Mouse (Mus musculus) frontal cortex, adult (tissue): ENCODE measurements around the gene Olfr307.
"Not testable (repeated sequence)": the region's sequence is repeated elsewhere in the genome, so short reads cannot be mapped to it uniquely, and the experiment has no call there.

Experiments
- ATAC-seq: cut with Nextera tagmentation; 2 replicates; pipeline ENCODE4 v1.9.2; 2017; ENCODE audit warnings: mild to moderate bottlenecking, moderate library complexity, mixed read lengths; ENCODE audit not compliant: low TSS enrichment

Gene Olfr307

DNA sequence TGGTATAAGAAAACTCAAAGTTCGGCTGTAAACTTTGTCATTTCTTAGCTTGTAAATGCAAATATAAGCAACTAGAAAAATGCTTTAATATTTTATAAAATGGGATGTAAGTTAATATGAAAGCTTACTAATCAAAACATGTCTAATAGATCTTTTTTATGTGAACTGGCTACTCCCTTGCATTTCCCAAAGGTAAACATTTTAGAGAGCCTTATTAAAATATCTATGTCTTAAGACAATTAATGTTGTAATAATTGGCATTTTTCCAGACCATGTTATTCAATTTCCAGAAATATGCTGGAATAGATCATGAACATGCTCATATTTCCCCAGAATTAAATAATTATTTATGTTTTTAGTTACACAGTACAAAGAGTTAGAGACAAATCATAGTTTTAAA lies at the start of gene Olfr307:
Gene Olfr307, minus strand, starts transcription at position 101 of the 400 bp plus-strand sequence.
- ATAC-seq = no peak

DNA sequence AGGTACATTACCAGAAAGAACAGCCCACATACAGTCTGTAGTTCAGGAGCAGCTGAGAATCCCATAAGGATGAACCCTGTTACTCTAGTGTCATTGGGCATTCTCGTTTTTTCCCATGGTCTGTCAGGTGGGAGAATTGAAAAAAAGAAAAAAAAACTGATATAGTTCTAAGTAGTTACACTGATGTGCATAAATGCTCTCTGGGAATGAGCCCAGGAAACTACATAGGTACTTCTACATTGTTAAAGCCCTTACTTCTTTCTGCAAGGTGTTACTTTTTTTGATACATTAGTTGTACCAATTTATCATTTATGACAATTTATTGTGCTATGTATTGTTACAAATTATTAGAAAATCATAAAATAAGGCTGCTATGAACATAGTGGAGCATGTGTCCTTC lies 49.2 kb upstream of the Olfr307 start, which contains the start of gene Olfr304:
Gene Olfr304, minus strand, starts transcription at position 101 of the 400 bp plus-strand sequence.
- ATAC-seq = no peak

DNA sequence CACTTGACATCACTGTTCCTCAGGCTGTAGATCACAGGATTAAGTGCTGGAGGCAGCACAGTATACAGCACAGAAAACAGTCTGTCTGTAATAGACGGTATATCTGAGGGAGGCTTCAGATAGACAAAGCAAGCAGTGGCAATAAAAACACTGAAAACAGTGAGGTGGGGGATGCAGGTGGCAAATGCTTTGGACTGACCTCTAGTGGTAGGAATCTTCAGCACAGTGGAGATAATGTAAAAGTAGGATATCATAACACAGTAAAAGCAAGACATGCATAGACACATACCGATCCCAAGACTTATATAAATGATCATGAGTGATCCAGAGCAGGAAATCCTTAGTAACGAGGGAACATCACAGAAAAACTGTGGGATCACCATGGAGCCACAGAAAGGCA lies 48.4 kb upstream of the Olfr307 start:
- no peak for ATAC-seq

DNA sequence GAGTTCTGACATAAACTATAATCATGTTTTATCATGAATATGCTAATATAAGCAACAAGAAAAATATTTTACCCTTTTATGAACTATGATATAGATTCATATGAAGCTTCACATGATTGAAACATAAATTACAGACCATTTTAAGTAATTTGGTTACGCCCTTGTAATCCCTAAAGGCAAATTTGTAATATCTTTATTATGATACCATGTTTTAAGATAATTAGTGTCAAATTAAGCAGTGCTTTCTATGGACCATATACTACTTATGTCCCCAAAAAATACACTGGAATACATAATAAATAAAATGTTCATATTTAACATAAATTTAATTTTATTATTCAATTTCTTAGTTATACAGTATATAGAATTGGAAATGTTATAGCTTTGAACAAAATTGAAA lies 29.4 kb upstream of the Olfr307 start, which contains the start of gene Olfr305:
Gene Olfr305, minus strand, starts transcription at position 101 of the 400 bp plus-strand sequence.
- no peak for ATAC-seq

DNA sequence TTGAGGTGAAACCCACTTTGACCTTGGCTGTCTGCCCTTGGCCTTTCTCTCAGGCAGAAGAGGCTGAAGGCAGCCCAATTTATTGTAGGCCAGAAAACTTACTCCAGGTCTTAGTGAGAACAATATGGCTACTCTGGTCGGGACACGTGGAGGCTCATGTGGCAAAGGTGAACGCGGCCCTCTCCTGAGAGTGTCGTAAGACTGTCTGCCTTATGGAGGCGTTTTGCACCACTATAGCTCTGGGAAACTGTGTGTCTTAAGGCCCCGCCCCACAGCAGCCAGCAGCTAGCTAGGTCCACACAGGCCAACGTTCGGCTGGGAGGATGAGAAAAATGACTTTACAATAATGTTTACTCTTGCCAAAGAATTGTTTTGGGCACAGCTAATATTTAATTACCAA lies 8.9 kb upstream of the Olfr307 start:
- ATAC-seq = not testable (repeated sequence)

DNA sequence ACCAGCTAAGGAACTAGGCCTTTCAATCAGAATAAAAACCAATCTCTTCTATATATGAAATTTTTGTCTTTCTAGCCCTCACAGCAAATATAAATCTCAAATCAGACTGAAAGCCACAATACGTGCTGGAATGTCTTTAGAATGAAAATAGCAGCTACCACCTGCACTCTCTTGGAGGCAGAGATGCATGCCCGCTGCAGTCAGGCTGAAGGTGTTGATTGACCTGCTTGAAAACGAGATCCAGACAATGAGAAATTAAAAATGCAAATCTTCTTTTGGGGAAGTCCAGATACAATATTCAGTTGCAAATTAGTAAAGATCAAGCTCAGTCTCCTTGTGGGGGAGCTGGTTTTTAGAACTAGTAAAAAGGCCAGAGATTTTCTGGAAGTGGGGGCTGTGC lies 6.9 kb upstream of the Olfr307 start:
- no peak for ATAC-seq

DNA sequence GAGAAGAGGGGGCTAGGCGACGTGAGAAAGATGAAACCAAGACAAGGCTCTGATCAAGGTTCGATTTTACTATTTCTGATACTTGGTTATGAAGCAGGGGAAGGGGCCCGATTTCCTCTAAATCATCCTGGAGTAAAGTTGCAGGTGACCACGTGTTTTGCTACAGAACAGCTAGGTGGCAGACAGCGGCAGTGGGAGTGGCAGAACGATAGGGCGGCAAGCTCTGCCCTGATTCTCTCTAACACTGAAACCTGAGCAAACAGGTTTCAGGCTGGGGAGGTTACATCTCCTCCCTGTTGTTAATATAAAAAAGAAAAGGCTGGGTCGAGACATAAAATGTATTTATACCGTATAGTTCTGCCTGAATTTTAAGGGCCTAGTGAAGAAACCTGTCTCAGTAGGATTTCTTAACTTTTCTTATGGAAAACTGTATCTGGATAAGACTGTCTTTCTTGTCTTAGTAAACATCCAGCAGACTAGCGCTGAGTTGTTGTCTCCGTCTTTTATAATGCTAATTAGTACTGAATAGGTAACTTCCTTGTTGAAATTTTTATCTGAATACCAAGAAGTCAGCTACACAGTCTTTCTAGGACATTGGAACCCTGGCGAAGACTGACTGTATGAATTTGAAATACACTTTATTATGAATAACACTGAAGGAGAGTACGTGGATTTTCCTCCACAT lies 5.6 kb upstream of the Olfr307 start:
- ATAC-seq = no peak

DNA sequence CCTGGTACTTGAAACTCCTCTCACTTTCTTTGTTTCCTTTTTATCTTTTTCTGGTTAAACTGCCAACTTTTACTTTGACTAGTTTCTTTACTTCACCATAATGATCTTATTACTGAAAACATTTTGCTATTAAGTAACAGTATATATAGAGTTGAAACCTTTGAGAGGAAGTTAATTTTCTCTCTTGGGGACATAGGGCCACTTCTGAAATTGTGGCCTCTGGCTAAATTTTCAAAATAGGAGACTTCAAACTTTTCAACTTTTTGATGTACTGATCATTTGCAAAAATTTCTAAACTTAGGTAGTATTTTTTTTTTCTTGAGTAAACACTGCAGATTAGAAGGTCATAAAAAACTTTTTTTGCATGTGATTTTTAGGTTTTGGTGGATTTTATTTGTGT lies 11.9 kb downstream of the Olfr307 start, which contains the start of gene Olfr308:
Gene Olfr308, minus strand, starts transcription at position 101 of the 400 bp plus-strand sequence.
- no peak for ATAC-seq

DNA sequence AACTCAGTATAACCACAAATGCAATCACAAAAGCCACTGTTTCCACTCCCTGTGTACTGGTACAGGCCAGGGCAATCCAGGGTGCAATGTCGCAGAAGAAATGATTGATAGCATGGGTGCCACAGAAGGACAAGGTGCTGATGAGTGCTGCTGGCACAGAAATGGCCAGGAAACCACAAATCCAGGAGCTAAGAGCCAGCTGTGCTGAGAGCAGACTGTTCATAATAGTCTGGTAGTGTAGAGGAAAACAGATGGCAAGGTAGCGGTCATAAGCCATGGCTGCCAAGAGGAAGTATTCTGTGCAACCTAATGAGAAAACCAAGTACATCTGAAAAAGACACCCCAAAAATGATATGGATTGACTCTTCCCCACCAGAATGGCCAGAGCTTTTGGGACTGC lies 16.1 kb downstream of the Olfr307 start:
- ATAC-seq = no peak

DNA sequence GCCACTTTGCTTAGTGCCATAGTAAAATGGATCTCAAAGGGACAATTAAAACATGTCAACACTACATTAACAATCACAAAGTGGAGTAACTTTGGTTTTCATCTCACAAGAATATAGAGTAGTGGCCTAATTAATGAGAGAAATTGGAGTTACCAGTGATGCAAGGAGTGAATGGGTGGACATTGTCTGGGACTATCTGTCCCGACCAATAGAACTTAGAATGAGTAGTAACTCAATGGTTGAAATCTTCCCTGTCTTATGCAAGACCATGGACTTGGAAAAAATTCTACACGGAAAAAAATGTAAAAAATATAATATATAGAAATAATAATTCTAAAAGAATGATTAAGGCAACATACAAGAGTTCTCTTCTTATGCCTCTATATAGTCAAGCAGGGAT lies 23.8 kb downstream of the Olfr307 start, which contains the start of gene Olfr309:
Gene Olfr309, minus strand, starts transcription at position 101 of the 400 bp plus-strand sequence.
- no peak for ATAC-seq
